Mouse (Mus musculus): Measurements from ENCODE around the gene Hist1h2bb. TPM values are rescaled to one million over a fixed set of nuclear protein-coding genes. Genes with fewer than 3 reads are reported as not detected.

Gene Hist1h2bb
- polyA plus RNA-seq, 1 experiment: 11.5 TPM

GRCm38 (mm10) chr13:23755000-23755399 lies 8.5 kb downstream of the Hist1h2bb start:
- no peak overlapping the region for H3K27ac ChIP-seq (ENCODE audit: insufficient read depth, low read length)
- no peak for TF ChIP-seq POLR2A (IDR thresholded peaks at IDR 0.05; ENCODE audit: insufficient read depth, low read length)
- no peak for TF ChIP-seq CTCF (IDR thresholded peaks at IDR 0.05; ENCODE audit: low read depth, low read length)

GRCm38 (mm10) chr13:23756790-23757189 lies 10.3 kb downstream of the Hist1h2bb start, which contains the start of gene Hist1h4b:
TSS of gene Hist1h4b (plus strand) at chr13:23757013.
- TF ChIP-seq EP300 (IDR thresholded peaks at IDR 0.05; ENCODE audit: insufficient read depth, low read depth, low read length): 0 out of 2 replicates have a peak, but pooled peaks have one; percentile 48
- no peak for TF ChIP-seq CTCF (IDR thresholded peaks at IDR 0.05; ENCODE audit: low read depth, low read length)
- TF ChIP-seq POLR2A (IDR thresholded peaks at IDR 0.05; ENCODE audit: insufficient read depth, low read length): peak; percentile 98
- Histone ChIP-seq H3K4me1 (ENCODE audit: control insufficient read depth, insufficient read depth, low read length) (no peaks in the 10 kb centered on the region), H3K27me3 (ENCODE audit: control insufficient read depth, insufficient read depth, low read length, poor library complexity, severe bottlenecking) (no peaks in the 10 kb centered on the region), H3K27ac (ENCODE audit: insufficient read depth, low read length) (peak within 1 kb of the TSS; percentile 80), H3K36me3 (ENCODE audit: control insufficient read depth, insufficient read depth, low read length, poor library complexity, severe bottlenecking) (no peaks in the 10 kb centered on the region), H3K9ac (ENCODE audit: low read depth, poor library complexity, severe bottlenecking) (peak within 1 kb of the TSS; percentile 74), H3K9me3 (replicated peaks; ENCODE audit: control insufficient read depth, insufficient read depth, low read length, poor library complexity, severe bottlenecking) (no peaks in the 10 kb centered on the region), H3K4me3 (ENCODE audit: low read depth, low read length) (peak within 1 kb of the TSS; percentile 52)

More at GRCm38 (mm10) chr13:23755000-23755399, 8.5 kb downstream of the Hist1h2bb start:
- Histone ChIP-seq H3K4me1 (ENCODE audit: control insufficient read depth, insufficient read depth, low read length) (no peaks in the 10 kb centered on the region), H3K9me3 (replicated peaks; ENCODE audit: control insufficient read depth, insufficient read depth, low read length, poor library complexity, severe bottlenecking) (no peaks in the 10 kb centered on the region), H3K9ac (ENCODE audit: low read depth, poor library complexity, severe bottlenecking) (no peak overlapping the region), H3K36me3 (ENCODE audit: control insufficient read depth, insufficient read depth, low read length, poor library complexity, severe bottlenecking) (no peaks in the 10 kb centered on the region), H3K27me3 (ENCODE audit: control insufficient read depth, insufficient read depth, low read length, poor library complexity, severe bottlenecking) (no peaks in the 10 kb centered on the region), H3K4me3 (ENCODE audit: low read depth, low read length) (no peak overlapping the region)

- peak overlapping the region; percentile 52 for H3K4me3 ChIP-seq (ENCODE audit: low read depth, low read length)
- no peaks in the 10 kb centered on the region for H3K36me3 ChIP-seq (ENCODE audit: control insufficient read depth, insufficient read depth, low read length, poor library complexity, severe bottlenecking)
- H3K27ac ChIP-seq (ENCODE audit: insufficient read depth, low read length): peak overlapping the region; percentile 70
- H3K27me3 ChIP-seq (ENCODE audit: control insufficient read depth, insufficient read depth, low read length, poor library complexity, severe bottlenecking): no peaks in the 10 kb centered on the region
- H3K9me3 ChIP-seq (replicated peaks; ENCODE audit: control insufficient read depth, insufficient read depth, low read length, poor library complexity, severe bottlenecking): no peaks in the 10 kb centered on the region
- no peaks in the 10 kb centered on the region for H3K4me1 ChIP-seq (ENCODE audit: control insufficient read depth, insufficient read depth, low read length)
- no peak for TF ChIP-seq EP300 (IDR thresholded peaks at IDR 0.05; ENCODE audit: insufficient read depth, low read depth, low read length)
- TF ChIP-seq CTCF (IDR thresholded peaks at IDR 0.05; ENCODE audit: low read depth, low read length): no peak
- TF ChIP-seq POLR2A (IDR thresholded peaks at IDR 0.05; ENCODE audit: insufficient read depth, low read length): peak; percentile 87
- peak overlapping the region; percentile 74 for H3K9ac ChIP-seq (ENCODE audit: low read depth, poor library complexity, severe bottlenecking)
Observed at GRCm38 (mm10) chr13:23757211-23757773, 10.8 kb downstream of the Hist1h2bb start.

GRCm38 (mm10) chr13:23757921-23758320 lies 11.4 kb downstream of the Hist1h2bb start:
- Histone ChIP-seq H3K27me3 (ENCODE audit: control insufficient read depth, insufficient read depth, low read length, poor library complexity, severe bottlenecking) (no peaks in the 10 kb centered on the region), H3K27ac (ENCODE audit: insufficient read depth, low read length) (peak overlapping the region; percentile 56; the same call in 1 of the 2 replicates), H3K4me3 (ENCODE audit: low read depth, low read length) (no peak overlapping the region), H3K9ac (ENCODE audit: low read depth, poor library complexity, severe bottlenecking) (0 out of 2 replicates have a peak overlapping the region, but pooled peaks have one; percentile 74), H3K9me3 (replicated peaks; ENCODE audit: control insufficient read depth, insufficient read depth, low read length, poor library complexity, severe bottlenecking) (no peaks in the 10 kb centered on the region), H3K4me1 (ENCODE audit: control insufficient read depth, insufficient read depth, low read length) (no peaks in the 10 kb centered on the region), H3K36me3 (ENCODE audit: control insufficient read depth, insufficient read depth, low read length, poor library complexity, severe bottlenecking) (no peaks in the 10 kb centered on the region)
- TF ChIP-seq POLR2A (IDR thresholded peaks at IDR 0.05; ENCODE audit: insufficient read depth, low read length) (no peak), EP300 (IDR thresholded peaks at IDR 0.05; ENCODE audit: insufficient read depth, low read depth, low read length) (no peak), CTCF (IDR thresholded peaks at IDR 0.05; ENCODE audit: low read depth, low read length) (no peak)

- no peak overlapping the region for H3K27ac ChIP-seq (ENCODE audit: insufficient read depth, low read length)
- H3K9me3 ChIP-seq (replicated peaks; ENCODE audit: control insufficient read depth, insufficient read depth, low read length, poor library complexity, severe bottlenecking): no peaks in the 10 kb centered on the region
- no peaks in the 10 kb centered on the region for H3K4me1 ChIP-seq (ENCODE audit: control insufficient read depth, insufficient read depth, low read length)
- H3K27me3 ChIP-seq (ENCODE audit: control insufficient read depth, insufficient read depth, low read length, poor library complexity, severe bottlenecking): no peaks in the 10 kb centered on the region
- no peaks in the 10 kb centered on the region for H3K36me3 ChIP-seq (ENCODE audit: control insufficient read depth, insufficient read depth, low read length, poor library complexity, severe bottlenecking)
- peak overlapping the region; percentile 99; the same call in 1 of the 2 replicates for H3K9ac ChIP-seq (ENCODE audit: low read depth, poor library complexity, severe bottlenecking)
- no peak overlapping the region for H3K4me3 ChIP-seq (ENCODE audit: low read depth, low read length)
- TF ChIP-seq CTCF (IDR thresholded peaks at IDR 0.05; ENCODE audit: low read depth, low read length): no peak
- TF ChIP-seq POLR2A (IDR thresholded peaks at IDR 0.05; ENCODE audit: insufficient read depth, low read length): no peak
- no peak for TF ChIP-seq EP300 (IDR thresholded peaks at IDR 0.05; ENCODE audit: insufficient read depth, low read depth, low read length)
Observed at GRCm38 (mm10) chr13:23759251-23759771, 12.8 kb downstream of the Hist1h2bb start.

GRCm38 (mm10) chr13:23759916-23760239 lies 13.3 kb downstream of the Hist1h2bb start:
- Histone ChIP-seq H3K9ac (ENCODE audit: low read depth, poor library complexity, severe bottlenecking) (peak overlapping the region; percentile 99), H3K27me3 (ENCODE audit: control insufficient read depth, insufficient read depth, low read length, poor library complexity, severe bottlenecking) (no peaks in the 10 kb centered on the region), H3K4me1 (ENCODE audit: control insufficient read depth, insufficient read depth, low read length) (no peaks in the 10 kb centered on the region), H3K27ac (ENCODE audit: insufficient read depth, low read length) (peak overlapping the region; percentile 99), H3K9me3 (replicated peaks; ENCODE audit: control insufficient read depth, insufficient read depth, low read length, poor library complexity, severe bottlenecking) (no peaks in the 10 kb centered on the region), H3K4me3 (ENCODE audit: low read depth, low read length) (0 out of 2 replicates have a peak overlapping the region, but pooled peaks have one; percentile 66), H3K36me3 (ENCODE audit: control insufficient read depth, insufficient read depth, low read length, poor library complexity, severe bottlenecking) (no peaks in the 10 kb centered on the region)
- TF ChIP-seq POLR2A (IDR thresholded peaks at IDR 0.05; ENCODE audit: insufficient read depth, low read length): no peak
- no peak for TF ChIP-seq CTCF (IDR thresholded peaks at IDR 0.05; ENCODE audit: low read depth, low read length)
- no peak for TF ChIP-seq EP300 (IDR thresholded peaks at IDR 0.05; ENCODE audit: insufficient read depth, low read depth, low read length)

Data from ES-Bruce4 (cell line).